Mouse (Mus musculus) frontal cortex, postnatal 25 days (tissue): ENCODE results near the gene Srsf3.

ENCODE experiments used
- DNase-seq, 2 experiments: peaks; one replicate each; pipeline ENCODE4 v3.0.0; 2022; ENCODE audit warnings: low spot score in 2 of 2

Srsf3 gene

GRCm38 (mm10) chr17:29045741-29046530, 13.5 kb downstream of the Srsf3 start:
- DNase-seq = no peak

GRCm38 (mm10) chr17:29046863-29047262, 14.4 kb downstream of the Srsf3 start:
- no peak for DNase-seq

- DNase-seq = no peak
These were observed 15.5 kb downstream of the Srsf3 start for GRCm38 (mm10) chr17:29047697-29048514.

GRCm38 (mm10) chr17:29048748-29049507, 16.5 kb downstream of the Srsf3 start:
- DNase-seq = peak; percentile 86 to 93

DNA sequence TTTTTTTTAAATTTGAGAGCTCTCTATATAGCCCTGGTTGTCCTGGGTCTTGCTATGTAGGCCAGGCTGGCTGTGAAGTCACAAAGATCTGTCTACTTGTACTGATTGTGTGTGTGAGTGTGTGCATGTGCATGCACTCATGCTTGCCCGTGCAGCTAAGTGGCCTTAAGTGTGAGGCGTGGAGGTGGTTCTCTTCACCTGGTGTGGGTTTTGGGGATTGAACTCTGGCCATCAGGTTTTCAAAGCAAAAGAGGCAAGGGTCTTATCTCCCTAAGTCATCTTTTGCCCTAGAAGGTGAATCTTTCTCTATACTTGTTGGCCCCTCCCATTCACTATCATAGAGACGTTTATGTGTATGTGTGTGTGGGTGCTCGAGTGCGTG, 17.1 kb downstream of the Srsf3 start:
- no peak for DNase-seq

DNA sequence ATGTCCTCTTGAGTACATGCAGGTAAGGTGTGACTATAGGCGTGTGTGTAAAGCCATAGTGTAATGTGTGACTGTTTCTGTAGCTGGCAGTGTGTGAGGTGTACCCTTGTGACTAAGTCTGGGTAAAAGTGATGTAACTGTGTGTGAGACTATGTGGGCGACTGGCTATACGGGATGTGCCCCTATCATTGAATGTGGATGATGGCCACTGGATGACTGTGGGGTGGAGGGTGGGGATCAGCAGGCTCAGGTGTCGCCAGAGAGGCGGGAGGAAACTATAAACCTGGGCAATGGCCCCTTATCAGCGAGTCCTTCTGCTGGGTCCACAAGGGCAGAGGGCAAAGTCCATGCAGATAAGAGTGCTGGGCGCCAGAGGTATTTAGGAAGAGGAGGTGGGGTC, 17.5 kb downstream of the Srsf3 start:
- no peak for DNase-seq

DNA sequence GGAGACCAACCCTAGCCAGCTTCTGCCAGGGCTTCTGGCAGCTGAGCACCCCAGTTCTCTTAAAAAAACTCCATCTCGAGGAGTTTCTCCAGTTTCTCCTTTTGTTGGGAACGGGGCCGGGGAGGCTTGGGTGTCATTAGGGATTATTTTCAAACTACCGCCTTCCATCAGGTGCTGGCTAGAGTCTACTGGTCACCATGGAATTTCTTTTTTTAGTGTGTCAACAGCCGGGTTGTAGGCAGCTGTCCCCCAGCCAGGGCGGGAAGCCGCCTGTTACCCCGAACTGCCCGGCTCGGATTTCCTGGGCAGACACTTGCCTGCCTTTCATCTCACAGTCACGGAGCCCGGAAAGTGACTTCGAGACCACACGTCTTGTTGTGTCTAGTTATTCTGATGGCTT, 18.4 kb downstream of the Srsf3 start:
- DNase-seq = no peak

DNA sequence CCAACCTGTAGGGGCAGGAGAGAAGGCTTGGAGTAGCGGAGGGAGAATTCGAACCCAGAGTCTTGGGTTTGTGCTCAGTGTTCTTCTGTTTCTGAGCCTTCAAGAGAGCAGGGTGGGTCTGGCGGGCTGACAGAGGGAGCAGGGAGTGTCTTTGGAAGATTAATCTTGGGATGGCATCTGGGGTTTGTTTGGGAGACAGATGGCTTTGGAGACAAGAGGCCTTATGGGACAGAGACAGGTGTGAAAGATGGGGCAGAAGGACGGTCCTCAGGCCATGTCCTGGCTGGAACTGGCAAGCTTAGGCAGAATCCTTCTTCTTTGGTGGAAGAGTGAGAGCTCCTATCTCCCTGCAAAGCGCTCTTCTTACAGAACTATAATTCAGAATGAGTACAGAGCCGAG, 20.6 kb downstream of the Srsf3 start:
- no peak for DNase-seq

DNA sequence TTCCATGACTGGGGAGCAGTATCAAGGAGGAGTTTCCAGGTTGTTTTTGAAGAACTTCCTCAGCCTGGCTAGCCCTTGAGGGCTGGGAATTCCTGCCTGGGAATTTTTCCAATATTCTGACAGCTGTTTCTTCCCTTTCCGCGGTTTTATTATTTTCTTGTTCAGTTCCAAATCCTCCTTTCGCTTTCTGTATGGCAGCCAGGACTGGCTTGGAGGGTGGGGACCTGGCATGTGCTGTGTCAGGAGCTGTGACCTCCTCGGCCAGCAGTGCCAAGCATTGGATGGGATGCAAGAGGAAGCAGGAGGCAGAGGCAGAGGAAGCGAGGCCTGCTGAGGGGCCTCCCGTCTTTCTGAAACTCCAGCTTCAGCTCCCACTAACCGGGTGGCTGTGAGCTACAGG, 21.4 kb downstream of the Srsf3 start:
- DNase-seq = no peak

DNA sequence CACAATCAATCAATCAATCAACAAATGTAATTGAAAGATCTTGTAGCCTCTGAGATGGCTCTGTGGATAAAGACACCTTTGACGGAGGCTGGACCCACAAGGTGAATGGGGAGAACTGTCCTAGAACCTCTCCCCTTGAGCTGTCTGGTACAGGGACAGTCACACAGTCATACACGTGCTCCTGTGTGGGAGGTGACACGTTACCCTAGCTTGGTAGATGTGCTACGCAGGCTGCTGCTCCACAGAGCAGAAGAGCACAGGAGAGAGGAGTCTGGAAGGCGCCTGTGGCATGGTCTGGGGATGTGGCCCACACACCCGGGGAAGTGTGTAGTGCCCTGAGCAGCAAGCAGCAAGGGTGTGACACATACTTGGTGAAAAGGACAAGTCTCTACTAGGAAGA, 22.0 kb downstream of the Srsf3 start:
- DNase-seq = no peak

DNA sequence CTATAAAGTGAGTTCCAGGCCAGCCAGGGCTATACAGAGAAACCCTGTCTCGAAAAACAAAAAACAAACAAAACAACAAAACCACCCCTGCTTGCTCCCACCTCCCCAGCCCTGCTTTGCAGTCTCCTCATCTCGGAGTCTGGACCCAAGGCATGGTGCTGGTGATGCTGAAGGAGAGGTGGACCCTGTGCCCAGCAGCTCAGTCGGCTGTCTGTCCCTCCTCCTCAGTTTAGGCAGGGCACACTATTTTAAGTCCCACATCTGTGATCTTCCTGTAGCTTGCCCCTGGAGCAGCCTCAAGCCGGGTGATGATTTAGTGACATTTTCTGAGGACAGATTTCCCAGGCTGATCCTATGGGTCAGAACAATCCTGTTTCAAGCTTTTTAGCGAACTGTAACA, 23.2 kb downstream of the Srsf3 start:
- no peak for DNase-seq

DNA sequence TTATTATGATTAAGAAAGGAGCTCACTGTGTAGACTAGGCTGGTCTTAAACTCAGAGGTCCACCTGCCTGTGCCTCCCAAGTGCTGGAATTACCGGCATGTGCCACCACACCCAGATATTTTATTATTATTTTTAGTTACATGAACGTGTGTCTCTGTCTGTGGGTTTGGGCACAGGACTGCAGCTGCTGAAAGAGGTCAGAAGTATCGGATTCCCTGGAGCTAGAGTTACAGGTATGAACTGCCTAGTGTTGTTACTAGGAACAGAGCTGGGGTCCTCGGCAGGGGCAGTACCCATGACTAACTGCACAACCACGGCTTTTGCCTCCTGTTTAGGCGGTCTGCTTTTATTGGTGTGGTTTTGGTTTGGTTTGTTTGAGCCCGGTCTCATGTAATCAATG, 23.8 kb downstream of the Srsf3 start:
- DNase-seq = no peak

GRCm38 (mm10) chr17:29056699-29057151, 24.3 kb downstream of the Srsf3 start:
- no peak for DNase-seq

- no peak for DNase-seq
These were observed 25.0 kb downstream of the Srsf3 start for GRCm38 (mm10) chr17:29057361-29057890.

- no peak for DNase-seq
These were observed 25.5 kb downstream of the Srsf3 start for GRCm38 (mm10) chr17:29057961-29058360.

DNA sequence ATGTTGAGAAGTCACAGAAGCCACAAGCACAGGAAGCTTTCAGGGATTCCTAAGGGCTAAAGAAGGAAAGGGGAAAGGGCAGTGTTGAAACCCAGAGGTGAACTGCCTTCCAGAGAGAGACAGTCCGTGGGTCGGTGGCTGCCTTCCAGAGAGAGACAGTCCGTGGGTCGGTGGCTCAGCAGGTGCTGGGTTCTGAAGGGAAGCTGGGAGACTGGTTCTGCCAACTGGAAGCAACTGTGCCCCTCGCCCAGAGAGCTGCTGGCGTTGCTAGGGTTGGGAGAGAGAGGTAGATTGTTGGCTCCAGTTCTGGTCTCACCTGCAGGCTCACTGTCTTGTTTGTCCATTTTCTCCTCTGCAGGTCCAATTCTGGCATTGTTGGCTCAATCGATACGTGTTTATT, 26.1 kb downstream of the Srsf3 start:
- DNase-seq = no peak

DNA sequence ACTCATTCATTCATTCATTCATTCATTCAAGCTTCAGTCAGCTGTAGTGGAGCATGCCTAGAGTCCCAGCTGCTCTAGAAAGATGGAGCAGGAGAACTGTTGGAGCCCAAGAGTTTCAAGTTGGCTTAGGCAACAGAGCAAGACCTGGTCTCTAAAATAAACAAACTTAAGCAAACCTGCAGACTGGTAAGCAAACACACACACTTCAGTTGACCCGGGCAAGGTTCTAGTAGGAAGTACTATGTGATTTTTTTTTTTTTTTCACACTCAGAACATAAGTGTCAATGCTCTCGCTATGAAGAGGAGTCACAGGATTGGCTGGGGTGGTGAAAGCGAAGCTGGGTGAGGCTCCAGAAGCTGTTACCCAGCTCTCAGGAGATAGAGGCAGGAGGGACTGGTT, 27.2 kb downstream of the Srsf3 start:
- DNase-seq = no peak

DNA sequence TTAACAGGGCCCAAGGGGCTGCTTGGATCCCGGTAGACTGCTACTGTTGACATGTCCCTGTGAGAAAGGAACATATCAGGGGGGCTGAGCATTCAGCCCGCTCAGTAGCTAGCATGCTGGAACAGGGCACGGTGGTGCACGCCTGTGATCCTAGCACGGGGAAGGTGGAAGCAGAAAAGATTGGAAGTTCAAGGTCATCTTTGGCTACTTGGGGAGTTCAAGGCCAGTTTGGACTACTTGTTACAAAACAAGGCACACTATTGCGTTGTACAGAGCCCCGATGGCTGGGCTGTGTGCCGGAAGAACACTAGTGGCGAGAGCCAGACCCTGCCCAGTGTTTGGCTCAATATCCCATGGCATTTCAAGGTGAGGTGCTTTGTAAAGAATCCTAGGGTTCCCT, 28.5 kb downstream of the Srsf3 start:
- DNase-seq = no peak

DNA sequence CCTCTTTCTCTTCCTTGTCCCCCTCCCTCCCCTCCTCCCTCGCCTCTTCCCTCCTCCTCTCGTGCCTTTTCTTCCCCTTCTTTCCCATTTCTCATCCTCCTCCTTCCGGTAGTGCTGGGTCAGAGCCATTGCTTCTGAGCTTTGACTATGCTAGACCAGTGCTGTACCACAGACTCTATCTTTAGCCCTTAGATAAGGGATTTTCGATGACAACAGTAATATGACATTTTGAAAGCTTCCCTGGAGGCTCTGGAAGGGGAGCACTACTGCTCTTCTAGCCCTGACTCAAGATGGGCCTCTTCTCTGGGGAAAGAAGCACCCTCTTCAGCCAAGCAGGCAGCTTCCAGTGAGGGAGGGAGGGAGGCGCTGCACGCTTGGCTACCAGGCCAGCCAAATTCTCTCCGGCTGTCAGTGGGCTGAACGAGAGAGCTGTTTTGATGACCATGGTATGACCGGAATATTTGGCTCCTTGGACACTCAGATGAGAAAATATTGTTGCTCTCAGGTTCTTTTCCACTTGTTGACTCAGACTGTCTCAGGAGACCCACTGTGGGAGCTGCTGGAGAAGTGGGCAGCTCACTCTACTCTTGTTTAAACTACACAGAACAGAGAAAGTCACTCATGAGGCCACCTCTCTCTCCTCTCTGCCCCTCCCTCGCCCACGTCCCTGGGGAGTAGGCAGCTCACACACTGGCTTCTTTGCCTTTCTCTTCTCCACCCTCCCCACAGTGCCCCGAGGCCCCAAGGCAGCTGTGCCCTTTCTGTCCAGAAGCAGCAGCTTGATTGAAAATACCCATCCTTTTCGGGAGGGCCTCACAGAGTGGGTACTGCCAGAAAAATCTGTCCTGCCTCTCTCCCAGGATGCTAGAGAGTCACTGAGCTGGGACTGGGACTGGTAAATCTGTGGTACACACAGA, 29.9 kb downstream of the Srsf3 start:
- DNase-seq = no peak

DNA sequence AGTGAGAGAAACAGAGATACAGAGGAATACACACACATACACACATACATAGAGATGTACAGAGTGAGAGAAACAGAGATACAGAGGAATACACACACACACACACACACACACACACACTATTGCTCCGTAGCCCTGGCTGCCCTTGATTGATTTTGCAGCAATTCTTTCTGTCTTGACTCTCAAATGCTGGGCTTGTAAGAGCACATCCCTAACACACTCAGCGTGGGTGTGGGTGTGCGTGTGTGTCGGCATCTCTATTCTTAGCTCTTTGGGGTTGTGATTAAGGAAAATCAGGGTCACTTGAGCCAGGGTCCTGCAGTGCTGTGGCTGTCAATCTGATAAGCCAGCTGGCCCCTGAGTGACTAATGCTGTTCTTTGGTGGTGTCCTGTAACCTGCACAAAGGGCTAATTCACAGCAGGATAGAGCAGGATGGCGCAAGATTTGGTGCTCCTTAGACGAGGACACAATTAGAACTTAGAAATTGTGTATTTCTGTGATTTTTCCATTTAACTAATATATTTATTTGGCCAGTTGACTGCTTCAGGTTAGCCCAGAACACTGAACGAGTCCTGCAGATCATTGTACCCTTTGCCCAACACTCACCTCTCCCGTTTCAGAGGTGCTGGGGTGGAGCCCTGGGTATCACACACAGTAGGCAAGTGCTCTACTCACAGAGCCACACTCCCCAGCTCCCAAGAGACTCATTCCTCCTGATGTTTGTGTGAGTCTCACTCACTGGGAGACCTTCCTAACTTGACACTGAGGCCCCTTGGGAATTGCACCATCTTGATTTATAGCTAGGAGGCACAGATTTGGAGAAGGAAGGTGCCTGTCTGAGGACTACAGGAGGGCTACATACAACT, 30.9 kb downstream of the Srsf3 start:
- DNase-seq = no peak
